23 mouse cellular contexts compared by ENCODE assay signal in genomic region chr5:108357862-108358261, GRCm38 (mm10). TPM values are rescaled to one million over a fixed set of nuclear protein-coding genes. Genes with fewer than 3 reads are reported as not detected.
A peak's percentile ranks its signal among the peaks of the same experiment; 100 is the strongest.
DNase-seq lines count a peak whose midpoint lies in the region; ATAC-seq lines count a peak whose summit lies in the region.
"Had no signal": no experiment of that assay in that cellular context is flagged by ENCODE, and none has a peak within 500 bp of the region (broad histone marks: within the 10 kb centered on the region; RNA-seq: fewer than 3 reads in every experiment).

No protein-coding gene starts in this region.

- peak; percentile 30; the same call in 1 of the 2 replicates for ATAC-seq in common myeloid progenitor, adult 5-6 weeks (replicated peaks; ENCODE audit: low read depth, poor library complexity, severe bottlenecking)
- peak; percentile 53 for ATAC-seq in megakaryocyte progenitor cell, adult 5-6 weeks (replicated peaks; ENCODE audit: poor library complexity)
- ATAC-seq: activated CD4-positive, CD25-positive, alpha-beta regulatory T cell, adult 4 months; CD4-positive, CD25-positive, alpha-beta regulatory T cell, adult 4 months; forebrain, embryonic 14.5 days; forebrain, embryonic 16.5 days; Patski had no signal

- DNase-seq in 416B (ENCODE audit: low read depth): peak; percentile 42
- no peak for DNase-seq in heart, postnatal 14 days
- DNase-seq in cerebellum, postnatal 4 days (ENCODE audit: low spot score in 2 of 2): no peak
- DNase-seq: adrenal gland, adult 8-10 months; adrenal gland, postnatal 14 days; adrenal gland, postnatal 36 days; B cell, adult 2 months; cerebellum, adult 18-20 months; cerebellum, adult 8-10 months; cerebellum, adult 9-11 months; cerebellum, postnatal 14 days; cerebellum, postnatal 36 days; embryo, embryonic 11 days had no signal

- intact Hi-C loops in heart, postnatal 14 days (cut with DNase I): no loop called here

RNA-seq across cellular contexts. Expression of gene Gm42517, which starts 9.9 kb away (rescaled TPM):
- total RNA-seq in common myeloid progenitor, adult 5-6 weeks (2017): 0.14 TPM in 1 of 2 replicates, not detected in the other
- not detected in 2 replicates for total RNA-seq in megakaryocyte progenitor cell, adult 5-6 weeks (2015)
- not detected in 2 replicates for total RNA-seq in megakaryocyte progenitor cell, adult 5-6 weeks (2017)
- total RNA-seq in heart, postnatal 14 days (2021): under 1 TPM; 0.24 to 0.41 TPM
- total RNA-seq: CH12.LX, G1E had no signal

RNA-seq across cellular contexts. Expression of gene Pde6b, which starts 30.3 kb away (rescaled TPM):
- not detected in 2 replicates for total RNA-seq in common myeloid progenitor, adult 5-6 weeks (2017)
- total RNA-seq in megakaryocyte progenitor cell, adult 5-6 weeks (2015): not detected in 2 replicates
- not detected in 2 replicates for total RNA-seq in megakaryocyte progenitor cell, adult 5-6 weeks (2017)
- total RNA-seq in heart, postnatal 14 days (2021): not detected
- total RNA-seq: adrenal gland, adult 18-20 months; adrenal gland, adult 8-10 months; adrenal gland, postnatal 14 days; adrenal gland, postnatal 36 days; CH12.LX had no signal

RNA-seq across cellular contexts. Expression of gene Pigg, which starts 45.5 kb away (rescaled TPM):
- 6.7 and 8.8 TPM in 2 replicates for total RNA-seq in common myeloid progenitor, adult 5-6 weeks (2017)
- total RNA-seq in megakaryocyte progenitor cell, adult 5-6 weeks (2015): 4.2 and 4.8 TPM in 2 replicates
- 6.6 and 8.4 TPM in 2 replicates for total RNA-seq in megakaryocyte progenitor cell, adult 5-6 weeks (2017)
- total RNA-seq in heart, postnatal 14 days (2021): 1 to 10 TPM; 8.0 to 8.5 TPM
